Mouse (Mus musculus): ENCODE results near the gene Sox6.

DNA sequence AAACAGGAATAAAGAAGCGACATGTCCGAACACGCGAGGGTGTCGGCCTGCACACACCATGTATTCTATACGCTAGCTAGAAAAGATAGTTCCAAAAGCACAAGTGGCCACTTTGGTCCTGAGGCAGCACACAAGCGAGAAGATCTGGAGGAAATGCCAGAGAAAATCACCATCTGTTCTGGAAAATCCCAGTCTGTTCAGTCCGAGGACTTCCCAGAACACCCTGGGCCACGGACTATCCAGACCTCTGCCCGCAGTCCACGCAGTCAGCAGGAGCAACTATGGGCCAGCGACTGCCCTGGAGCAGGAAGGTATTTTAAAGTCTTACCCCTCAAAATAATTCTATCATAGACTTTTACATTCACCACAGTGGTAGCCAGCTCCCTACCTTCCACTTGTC is 92.0 kb downstream of the Sox6 start:
- TF ChIP-seq CTCF (IDR thresholded peaks at IDR 0.05; ENCODE audit: borderline replicate concordance, insufficient read depth, low read length) (no peak), POLR2A (IDR thresholded peaks at IDR 0.05; ENCODE audit: low read depth, low read length) (no peak)

Data from embryonic fibroblast, embryonic 13.5 days (primary cell).